Mouse (Mus musculus) liver, embryonic 14.5 days (tissue): ENCODE measurements around the gene Zfp366. TPM values are rescaled to one million over a fixed set of nuclear protein-coding genes. Genes with fewer than 3 reads are reported as not detected.

Source experiments
- ATAC-seq: fragments of 200-750 bp; cut with Nextera tagmentation; 2 replicates; pipeline ENCODE4 v1.8.0; 2017; ENCODE audit warnings: moderate number of reproducible peaks, mild to moderate bottlenecking, moderate library complexity; ENCODE audit not compliant: insufficient read depth
- DNase-seq, 3 experiments: peaks; one replicate each; pipeline ENCODE4 v3.0.0-alpha.2; 2012 to 2013; ENCODE audit warnings: low read depth in 3 of 3, low spot score in 3 of 3
- H3K27ac ChIP-seq: fragments of 300-500 bp; sonication (generic); 2 replicates; pipeline ENCODE4 v1.5.1; 2014; ENCODE audit warnings: moderate library complexity, mild to moderate bottlenecking, control low read depth, inconsistent platforms
- H3K27me3 ChIP-seq: fragments of 300-500 bp; sonication (generic); 2 replicates; pipeline ENCODE4 v1.6.1; 2014; ENCODE audit warnings: mild to moderate bottlenecking, low read length, moderate library complexity; ENCODE audit not compliant: control insufficient read depth, insufficient read depth
- H3K36me3 ChIP-seq: fragments of 300-500 bp; sonication (generic); replicated peaks from 2 replicates; pipeline ENCODE4 v1.6.1; 2014; ENCODE audit warnings: low read depth; ENCODE audit not compliant: control insufficient read depth, insufficient read depth
- H3K4me1 ChIP-seq, 2 experiments: fragments of 200-500 bp in 1 of 2; fragments of 300-500 bp in 1 of 2; sonication (generic) in 1 of 2; replicated peaks; 2 replicates each; pipeline ENCODE4 v1.6.1; 2012 to 2014; ENCODE audit warnings: antibody characterized with exemption in 1 of 2, inconsistent platforms in 1 of 2, low read length in 1 of 2; ENCODE audit not compliant: control insufficient read depth in 2 of 2, insufficient read depth in 2 of 2
- H3K4me2 ChIP-seq: fragments of 300-500 bp; sonication (generic); 2 replicates; pipeline ENCODE4 v1.6.1; 2014; ENCODE audit warnings: low read depth, mild to moderate bottlenecking, control low read depth, moderate library complexity
- H3K4me3 ChIP-seq, 2 experiments: fragments of 200-500 bp in 1 of 2; fragments of 300-500 bp in 1 of 2; sonication (generic) in 1 of 2; 2 replicates each; pipeline ENCODE4 v1.5.1; 2012 to 2014; ENCODE audit warnings: low read depth in 2 of 2, low read length in 2 of 2, mild to moderate bottlenecking in 2 of 2, control low read depth in 1 of 2, inconsistent platforms in 1 of 2, moderate library complexity in 1 of 2; ENCODE audit not compliant: insufficient read depth in 1 of 2
- H3K9ac ChIP-seq: fragments of 300-500 bp; sonication (generic); replicated peaks from 2 replicates; pipeline ENCODE4 v1.6.1; 2014; ENCODE audit warnings: mild to moderate bottlenecking, control low read depth, moderate library complexity
- H3K9me3 ChIP-seq: fragments of 300-500 bp; sonication (generic); 2 replicates; pipeline ENCODE4 v1.6.1; 2016; ENCODE audit warnings: low read length, mixed read lengths; ENCODE audit not compliant: control insufficient read depth
- CTCF ChIP-seq: IDR thresholded peaks from 2 replicates; pipeline ENCODE4 v1.5.1; 2016; ENCODE audit warnings: antibody characterized with exemption, low read depth, control low read depth
- EP300 ChIP-seq: IDR thresholded peaks from 2 replicates; pipeline ENCODE4 v1.6.1; 2016; ENCODE audit warnings: antibody characterized with exemption, low read depth
- WGBS: fragments of 180-500 bp; shearing (Covaris S2); extraction: QIAGEN DNeasy Blood & Tissue Kit; methylation state at CpG from one replicate; pipeline ENCODE4 v1.1.7; 2014; ENCODE audit not compliant: insufficient replicate concordance; 5-methylcytosine and 5-hydroxymethylcytosine counted together
- polyA plus RNA-seq, 2 experiments: library from polyadenylated mRNA; depleted of rRNA in 1 of 2; stranded (reverse) in 1 of 2; unstranded in 1 of 2; fragments of >200 nt; fragmentation: Nextera tagmentation in 1 of 2; extraction: Ambion mirVana in 1 of 2; gene quantifications; 2 replicates each; pipeline versions ENCODE4 v1.2.1 to v1.2.3; 2012 to 2014

The Zfp366 gene
- polyA plus RNA-seq, 2 experiments: 0.28 to 0.46 TPM

DNA sequence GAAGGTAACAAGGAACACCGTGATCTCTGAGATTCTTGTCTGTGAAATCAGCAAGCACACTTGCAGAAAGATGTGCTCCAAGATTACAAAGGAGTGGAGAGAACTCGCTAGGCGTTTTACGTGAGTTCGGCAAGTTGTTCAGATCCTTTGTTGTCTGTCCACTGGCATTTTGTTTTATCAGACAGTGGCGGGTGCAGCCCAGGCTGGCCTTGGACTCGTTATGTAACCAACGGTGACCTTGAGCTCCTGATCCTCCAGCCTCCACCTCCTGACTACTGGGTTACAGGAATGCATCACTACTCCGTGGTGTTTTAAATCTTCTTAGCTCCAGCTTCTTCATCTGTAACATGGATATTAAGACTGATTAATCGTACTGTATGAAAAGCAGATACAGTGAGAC lies 94.7 kb downstream of the Zfp366 start:
- 55% methylated on average over 10 of the region's 10 CpGs for WGBS
- ATAC-seq: no peak
- TF ChIP-seq CTCF (no peak), EP300 (no peak)
- H3K9ac ChIP-seq: no peak overlapping the region
- no peaks in the 10 kb centered on the region for H3K27me3 ChIP-seq
- H3K4me2 ChIP-seq: no peak overlapping the region
- H3K4me3 ChIP-seq: no peak overlapping the region
- H3K36me3 ChIP-seq: no peaks in the 10 kb centered on the region
- DNase-seq: no peak
- no peaks in the 10 kb centered on the region for H3K9me3 ChIP-seq
- H3K4me1 ChIP-seq: no peaks in the 10 kb centered on the region
- no peak overlapping the region for H3K27ac ChIP-seq

DNA sequence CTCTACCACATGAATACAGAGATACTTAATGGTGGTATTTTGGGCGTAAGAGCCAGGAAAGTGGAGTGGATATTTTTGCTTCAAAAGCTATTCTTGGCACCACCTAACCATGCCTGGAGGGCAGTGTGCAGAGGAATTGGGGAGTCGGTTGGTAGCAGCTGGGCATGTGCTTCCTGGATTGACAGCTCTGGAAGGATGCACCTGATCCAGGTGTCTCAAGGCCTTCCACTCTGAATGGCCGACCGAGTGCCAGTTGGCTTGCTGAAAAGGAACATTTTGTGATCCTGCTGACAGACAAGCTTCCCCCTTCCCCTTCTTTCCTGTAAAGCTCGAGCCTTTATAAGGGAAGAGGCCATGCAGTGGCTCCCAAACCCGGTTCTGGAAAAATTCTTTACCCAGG lies 98.3 kb downstream of the Zfp366 start:
- no peaks in the 10 kb centered on the region for H3K36me3 ChIP-seq
- no peaks in the 10 kb centered on the region for H3K27me3 ChIP-seq
- WGBS: 55% methylated on average over 6 of the region's 6 CpGs
- no peak overlapping the region for H3K4me2 ChIP-seq
- no peak for ATAC-seq
- H3K9ac ChIP-seq: no peak overlapping the region
- no peak overlapping the region for H3K4me3 ChIP-seq
- H3K27ac ChIP-seq: no peak overlapping the region
- TF ChIP-seq EP300 (no peak), CTCF (no peak)
- no peak for DNase-seq
- H3K9me3 ChIP-seq: no peaks in the 10 kb centered on the region
- no peaks in the 10 kb centered on the region for H3K4me1 ChIP-seq

DNA sequence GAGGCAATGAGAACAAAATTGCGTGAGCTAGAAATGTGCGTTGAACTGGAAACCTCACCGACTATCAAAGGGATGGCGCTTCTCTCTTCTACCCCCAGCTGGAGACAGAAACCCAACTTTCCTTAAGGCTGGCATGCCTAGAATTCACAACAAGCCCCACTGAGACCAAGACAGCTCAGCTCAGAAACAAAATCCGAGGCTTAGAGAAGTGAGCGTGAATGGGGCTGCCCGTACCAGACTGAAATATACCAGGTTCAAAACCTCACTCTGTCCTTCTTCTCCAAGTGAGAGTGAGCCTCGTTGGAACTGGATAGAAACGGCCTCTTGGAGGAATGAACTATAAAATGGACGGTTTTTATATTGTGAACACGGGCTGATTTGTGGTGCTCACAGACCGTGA lies 99.3 kb downstream of the Zfp366 start:
- no peaks in the 10 kb centered on the region for H3K36me3 ChIP-seq
- no peaks in the 10 kb centered on the region for H3K27me3 ChIP-seq
- H3K27ac ChIP-seq: no peak overlapping the region
- no peak for DNase-seq
- H3K4me2 ChIP-seq: no peak overlapping the region
- H3K4me3 ChIP-seq: no peak overlapping the region
- TF ChIP-seq EP300: no peak
- TF ChIP-seq CTCF: no peak
- no peak overlapping the region for H3K9ac ChIP-seq
- WGBS: 78% methylated on average over 12 of the region's 12 CpGs
- H3K4me1 ChIP-seq: no peaks in the 10 kb centered on the region
- H3K9me3 ChIP-seq: no peaks in the 10 kb centered on the region
- ATAC-seq: no peak

DNA sequence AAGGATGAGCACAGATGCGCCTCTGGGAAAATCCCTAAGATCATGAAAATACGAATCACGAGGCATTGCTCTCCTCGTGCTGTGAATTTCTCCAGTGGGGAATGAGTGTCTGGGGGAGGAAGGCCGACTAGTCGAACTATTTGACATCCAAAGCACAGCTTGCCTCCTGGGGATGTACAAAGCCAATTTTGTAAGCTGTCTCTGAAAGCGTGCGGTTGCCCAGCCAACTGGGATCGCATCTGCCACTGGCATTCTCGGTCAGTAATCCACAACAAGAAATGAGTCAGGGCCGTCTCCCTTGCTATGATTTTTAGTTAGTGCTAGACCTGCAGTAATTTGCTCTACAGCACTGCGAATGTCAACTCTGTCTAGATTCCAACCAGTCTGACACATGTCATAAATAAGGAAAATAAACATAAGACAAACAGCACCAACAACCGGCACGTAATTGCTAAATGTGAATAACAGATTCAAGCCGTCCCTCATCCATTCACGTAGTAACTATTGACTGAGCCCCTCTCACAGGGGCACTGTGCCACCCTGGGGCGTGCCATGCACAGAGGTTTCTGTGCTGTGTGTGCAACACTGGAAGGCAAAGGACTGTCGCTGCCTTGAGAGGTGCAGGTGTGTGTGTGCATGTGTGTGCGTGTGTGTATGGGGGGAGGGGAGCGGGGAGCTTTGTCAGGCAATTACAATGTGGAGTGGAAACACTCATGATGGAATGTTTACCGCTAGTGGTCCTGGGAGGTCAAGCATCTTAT lies 100.0 kb downstream of the Zfp366 start:
- no peak for ATAC-seq
- DNase-seq: no peak
- WGBS: 77% methylated on average over 21 of the region's 21 CpGs
- Histone ChIP-seq H3K4me2 (no peak overlapping the region), H3K9me3 (no peaks in the 10 kb centered on the region), H3K4me3 (no peak overlapping the region), H3K27me3 (no peaks in the 10 kb centered on the region), H3K4me1 (no peaks in the 10 kb centered on the region), H3K27ac (no peak overlapping the region), H3K9ac (no peak overlapping the region), H3K36me3 (no peaks in the 10 kb centered on the region)
- no peak for TF ChIP-seq CTCF
- TF ChIP-seq EP300: no peak

DNA sequence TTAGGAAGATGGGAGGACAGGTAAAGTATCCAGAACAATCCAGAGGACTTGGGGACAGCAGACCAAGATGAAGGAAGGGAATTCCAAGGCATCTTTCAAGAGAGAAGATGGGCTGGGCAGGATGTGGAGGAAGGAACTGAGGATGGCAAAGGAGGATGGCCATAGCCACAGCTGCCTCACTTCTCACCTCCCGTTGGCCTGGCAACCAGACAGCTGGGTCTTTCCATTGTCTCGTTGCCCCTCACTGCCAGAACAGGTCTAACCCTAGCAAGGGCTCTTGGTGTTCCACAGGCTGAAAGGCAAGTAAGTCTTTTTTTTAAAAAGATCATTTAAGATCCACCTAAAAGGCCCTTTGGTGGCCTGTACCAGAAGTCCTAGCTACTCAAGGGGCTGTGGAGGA lies 100.6 kb downstream of the Zfp366 start:
- Histone ChIP-seq H3K4me1 (no peaks in the 10 kb centered on the region), H3K27ac (no peak overlapping the region), H3K9ac (no peak overlapping the region), H3K4me3 (no peak overlapping the region), H3K9me3 (no peaks in the 10 kb centered on the region), H3K36me3 (no peaks in the 10 kb centered on the region), H3K27me3 (no peaks in the 10 kb centered on the region), H3K4me2 (no peak overlapping the region)
- no peak for ATAC-seq
- no peak for DNase-seq
- TF ChIP-seq EP300: no peak
- no peak for TF ChIP-seq CTCF
- WGBS: 44% methylated on average over 2 of the region's 2 CpGs
